Mouse (Mus musculus) brain, embryonic 14.5 days (tissue): ENCODE results near the gene Ms4a5.

Source experiments
- CTCF ChIP-seq: fragments of 200-500 bp; IDR thresholded peaks from 2 replicates; pipeline ENCODE4 v1.5.1; 2012; ENCODE audit warnings: inconsistent platforms, mild to moderate bottlenecking, moderate library complexity, borderline replicate concordance; ENCODE audit not compliant: insufficient read depth, insufficient read length; ENCODE audit errors: extremely low read depth
- POLR2A ChIP-seq: fragments of 200-500 bp; IDR thresholded peaks from 2 replicates; pipeline ENCODE4 v1.6.1; 2012; ENCODE audit warnings: mild to moderate bottlenecking, inconsistent platforms, borderline replicate concordance; ENCODE audit not compliant: poor library complexity, insufficient read depth, insufficient read length, severe bottlenecking; ENCODE audit errors: extremely low read depth

- TF ChIP-seq POLR2A = no peak
- no peak for TF ChIP-seq CTCF
These were observed 16.7 kb downstream of the Ms4a5 start for GRCm38 (mm10) chr19:11266956-11267355.
